Mouse (Mus musculus) heart, embryonic 11.5 days (tissue): ENCODE measurements around the gene Cxcl14. TPM values are rescaled to one million over a fixed set of nuclear protein-coding genes. Genes with fewer than 3 reads are reported as not detected.

Experiments
- ATAC-seq: fragments of 200-750 bp; cut with Nextera tagmentation; replicated peaks from 2 replicates; pipeline ENCODE4 v1.8.0; 2017; ENCODE audit warnings: moderate library complexity; ENCODE audit not compliant: insufficient number of reproducible peaks, low FRiP score, low TSS enrichment
- H3K27ac ChIP-seq: fragments of 300-500 bp; sonication (generic); 2 replicates; pipeline ENCODE4 v1.5.1; 2014; ENCODE audit warnings: mild to moderate bottlenecking, low read depth, low read length
- H3K27me3 ChIP-seq: fragments of 300-500 bp; sonication (generic); 2 replicates; pipeline ENCODE4 v1.6.1; 2014; ENCODE audit warnings: mild to moderate bottlenecking, low read length, mixed read lengths; ENCODE audit not compliant: control insufficient read depth, insufficient read depth
- H3K36me3 ChIP-seq: fragments of 300-500 bp; sonication (generic); 2 replicates; pipeline ENCODE4 v1.6.1; 2014; ENCODE audit warnings: mild to moderate bottlenecking, low read length, moderate library complexity, mixed read lengths; ENCODE audit not compliant: control insufficient read depth, insufficient read depth
- H3K4me1 ChIP-seq: fragments of 300-500 bp; sonication (generic); 2 replicates; pipeline ENCODE4 v1.6.1; 2014; ENCODE audit warnings: low read length; ENCODE audit not compliant: control insufficient read depth, insufficient read depth
- H3K4me2 ChIP-seq: fragments of 300-500 bp; sonication (generic); 2 replicates; pipeline ENCODE4 v1.6.1; 2014; ENCODE audit warnings: mild to moderate bottlenecking, moderate library complexity
- H3K4me3 ChIP-seq: fragments of 300-500 bp; sonication (generic); 2 replicates; pipeline ENCODE4 v1.5.1; 2014; ENCODE audit warnings: low read depth, low read length
- H3K9ac ChIP-seq: fragments of 300-500 bp; sonication (generic); 2 replicates; pipeline ENCODE4 v1.6.1; 2014; ENCODE audit warnings: mild to moderate bottlenecking, low read depth, low read length, moderate library complexity
- H3K9me3 ChIP-seq: fragments of 300-500 bp; sonication (generic); replicated peaks from 2 replicates; pipeline ENCODE4 v1.6.1; 2016; ENCODE audit warnings: low read length; ENCODE audit not compliant: control insufficient read depth
- WGBS: fragments of 180-500 bp; shearing (Covaris S2); extraction: QIAGEN DNeasy Blood & Tissue Kit; methylation state at CpG from one replicate; pipeline ENCODE4 v1.1.7; 2014; ENCODE audit not compliant: insufficient replicate concordance; 5-methylcytosine and 5-hydroxymethylcytosine counted together
- polyA plus RNA-seq: library from polyadenylated mRNA; unstranded; fragments of >200 nt; fragmentation: Nextera tagmentation; extraction: Ambion mirVana; gene quantifications from 2 replicates; pipeline ENCODE4 v1.2.1, GENCODE M21; 2014

The Cxcl14 gene
- polyA plus RNA-seq, 1 experiment from 2014 or later, result 3.2 TPM

- WGBS, result 17% methylated on average over 8 of the region's 8 CpGs
- Histone ChIP-seq H3K4me1 (no peaks in the 10 kb centered on the region), H3K9me3 (no peaks in the 10 kb centered on the region), H3K4me3 (no peak overlapping the region), H3K4me2 (no peak overlapping the region), H3K36me3 (no peaks in the 10 kb centered on the region), H3K27ac (no peak overlapping the region), H3K27me3 (peaks cover 99% of the 10 kb centered on the region), H3K9ac (no peak overlapping the region)
- no peak for ATAC-seq
Measured at GRCm38 (mm10) chr13:56252783-56253182, 43.6 kb downstream of the Cxcl14 start.

GRCm38 (mm10) chr13:56251924-56252619 is 44.3 kb downstream of the Cxcl14 start, which contains the start of gene Neurog1:
Gene Neurog1 (minus strand): TSS chr13:56252163.
- peak; percentile 46; the same call in 1 of the 2 replicates for ATAC-seq
- no peak within 1 kb of the TSS for H3K9ac ChIP-seq
- under 1% methylated on average over 61 of the region's 65 CpGs for WGBS
- H3K4me1 ChIP-seq, result no peaks in the 10 kb centered on the region
- H3K4me2 ChIP-seq, result peak within 1 kb of the TSS; percentile 59
- H3K9me3 ChIP-seq, result no peaks in the 10 kb centered on the region
- no peaks in the 10 kb centered on the region for H3K36me3 ChIP-seq
- H3K27ac ChIP-seq, result no peak within 1 kb of the TSS
- H3K27me3 ChIP-seq, result peaks cover 100% of the 10 kb centered on the region
- peak within 1 kb of the TSS; percentile 35 for H3K4me3 ChIP-seq

- peaks cover 100% of the 10 kb centered on the region for H3K27me3 ChIP-seq
- ATAC-seq, result no peak
- no peaks in the 10 kb centered on the region for H3K9me3 ChIP-seq
- no peaks in the 10 kb centered on the region for H3K4me1 ChIP-seq
- H3K36me3 ChIP-seq, result no peaks in the 10 kb centered on the region
- peak overlapping the region; percentile 35; the same call in 1 of the 2 replicates for H3K4me3 ChIP-seq
- H3K4me2 ChIP-seq, result peak overlapping the region; percentile 59
- WGBS, result under 1% methylated on average over 57 of the region's 59 CpGs
- no peak overlapping the region for H3K27ac ChIP-seq
- H3K9ac ChIP-seq, result no peak overlapping the region
Measured at GRCm38 (mm10) chr13:56251176-56251923, 45.0 kb downstream of the Cxcl14 start.

- H3K4me2 ChIP-seq, result no peak overlapping the region
- no peak overlapping the region for H3K27ac ChIP-seq
- H3K9ac ChIP-seq, result no peak overlapping the region
- H3K27me3 ChIP-seq, result peaks cover 100% of the 10 kb centered on the region
- no peak for ATAC-seq
- 2% methylated on average over 12 of the region's 14 CpGs for WGBS
- H3K4me3 ChIP-seq, result no peak overlapping the region
- H3K4me1 ChIP-seq, result no peaks in the 10 kb centered on the region
- H3K9me3 ChIP-seq, result no peaks in the 10 kb centered on the region
- no peaks in the 10 kb centered on the region for H3K36me3 ChIP-seq
Measured at GRCm38 (mm10) chr13:56250551-56251161, 45.7 kb downstream of the Cxcl14 start.

GRCm38 (mm10) chr13:56249593-56250341 is 46.6 kb downstream of the Cxcl14 start:
- no peak for ATAC-seq
- Histone ChIP-seq H3K9me3 (no peaks in the 10 kb centered on the region), H3K27me3 (peaks cover 91% of the 10 kb centered on the region), H3K9ac (no peak overlapping the region), H3K4me1 (no peaks in the 10 kb centered on the region), H3K4me3 (no peak overlapping the region), H3K4me2 (no peak overlapping the region), H3K36me3 (no peaks in the 10 kb centered on the region), H3K27ac (no peak overlapping the region)
- WGBS, result 3% methylated on average over 13 of the region's 13 CpGs

GRCm38 (mm10) chr13:56243104-56243503 is 53.2 kb downstream of the Cxcl14 start:
- Histone ChIP-seq H3K4me1 (no peaks in the 10 kb centered on the region), H3K27me3 (peaks cover 32% of the 10 kb centered on the region), H3K9me3 (no peaks in the 10 kb centered on the region; the same call in 1 of the 2 replicates), H3K4me2 (no peak overlapping the region), H3K36me3 (no peaks in the 10 kb centered on the region), H3K4me3 (no peak overlapping the region), H3K9ac (no peak overlapping the region), H3K27ac (no peak overlapping the region)
- no peak for ATAC-seq
- 74% methylated on average over 5 of the region's 5 CpGs for WGBS

GRCm38 (mm10) chr13:56240012-56240770 is 56.2 kb downstream of the Cxcl14 start:
- Histone ChIP-seq H3K4me3 (no peak overlapping the region), H3K27ac (no peak overlapping the region), H3K4me2 (no peak overlapping the region), H3K9ac (no peak overlapping the region), H3K9me3 (no peaks in the 10 kb centered on the region; the same call in 1 of the 2 replicates), H3K4me1 (no peaks in the 10 kb centered on the region), H3K27me3 (peaks cover 21% of the 10 kb centered on the region), H3K36me3 (no peaks in the 10 kb centered on the region)
- 60% methylated on average over 16 of the region's 16 CpGs for WGBS
- ATAC-seq, result no peak
